Mouse (Mus musculus): Measurements from ENCODE around the gene Fcor.

Gene Fcor

GRCm38 (mm10) chr8:3625445-3625844 is 46.7 kb downstream of the Fcor start, which contains the start of gene Pcp2:
Gene Pcp2 (minus strand): TSS chr8:3625545.
- ATAC-seq (ENCODE audit: insufficient number of reproducible peaks, low FRiP score, low TSS enrichment) = no peak

- no peak for ATAC-seq (ENCODE audit: insufficient number of reproducible peaks, low FRiP score, low TSS enrichment)
These were observed 50.0 kb downstream of the Fcor start for GRCm38 (mm10) chr8:3622119-3622518.

GRCm38 (mm10) chr8:3621199-3621970 is 50.8 kb downstream of the Fcor start, which contains the start of the genes Xab2 and Pet100:
Gene Xab2 (minus strand): TSS chr8:3621316.
Gene Pet100 (plus strand): TSS chr8:3621548.
- ATAC-seq (ENCODE audit: insufficient number of reproducible peaks, low FRiP score, low TSS enrichment) = peak; percentile 92

Data from cerebellum, adult (tissue).